Mouse (Mus musculus) ES-Bruce4 (cell line): Measurements from ENCODE around the gene Nobox.

Source experiments
- EP300 ChIP-seq: IDR thresholded peaks from 2 replicates; pipeline ENCODE4 v1.6.1; 2011; ENCODE audit warnings: low read depth, low read length; ENCODE audit not compliant: insufficient read depth
- POLR2A ChIP-seq: IDR thresholded peaks from one replicate; pipeline ENCODE4 v1.8.1; 2011; ENCODE audit warnings: low read length; ENCODE audit not compliant: insufficient read depth

GRCm38 (mm10) chr6:43309454-43309853 lies at the start of gene Nobox:
- no peak for TF ChIP-seq POLR2A
- no peak for TF ChIP-seq EP300
